Mouse (Mus musculus) heart, adult 2 months (tissue): Measurements from ENCODE around the gene Rspry1.

ENCODE experiments used
- CTCF ChIP-seq: fragments of 200-600 bp; IDR thresholded peaks from 2 replicates; pipeline ENCODE4 v1.8.1; 2022; ENCODE audit warnings: antibody characterized with exemption, mild to moderate bottlenecking, moderate library complexity
- EP300 ChIP-seq: fragments of 200-500 bp; IDR thresholded peaks from 2 replicates; pipeline ENCODE4 v1.6.1; 2011; ENCODE audit warnings: low read depth, low read length, control low read depth; ENCODE audit not compliant: insufficient read depth
- POLR2A ChIP-seq: fragments of 200-500 bp; IDR thresholded peaks from 2 replicates; pipeline ENCODE4 v1.6.1; 2011; ENCODE audit warnings: mild to moderate bottlenecking, low read depth, low read length, control low read depth; ENCODE audit not compliant: insufficient read depth

DNA sequence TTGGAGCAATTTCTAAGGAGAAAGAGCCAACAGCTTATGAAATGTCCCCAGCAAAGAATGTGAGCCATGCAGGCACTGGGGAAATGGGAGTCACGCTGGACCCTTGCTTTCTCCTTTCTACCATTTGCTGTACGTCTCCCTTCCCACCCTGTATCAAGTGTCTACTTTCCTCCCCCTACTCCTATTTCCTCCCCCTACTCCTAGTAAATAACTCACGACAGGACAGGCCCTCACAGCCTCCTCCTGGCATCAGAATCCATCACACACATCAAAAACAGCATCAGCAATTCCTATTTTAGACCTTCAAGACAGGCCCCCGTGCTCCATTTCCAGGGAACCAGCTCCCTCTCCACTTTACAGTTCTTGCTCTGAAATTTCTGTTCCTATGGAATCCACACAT, 10.0 kb upstream of the Rspry1 start:
- TF ChIP-seq EP300 (no peak), POLR2A (no peak), CTCF (no peak)
